Mouse (Mus musculus) embryonic facial prominence, embryonic 11.5 days (tissue): Measurements from ENCODE around the gene Mapk8ip3. TPM values are rescaled to one million over a fixed set of nuclear protein-coding genes. Genes with fewer than 3 reads are reported as not detected.

Experiments
- ATAC-seq: fragments of 200-750 bp; cut with Nextera tagmentation; replicated peaks from 2 replicates; pipeline ENCODE4 v1.8.0; 2017; ENCODE audit warnings: low read depth; ENCODE audit not compliant: insufficient number of reproducible peaks, low FRiP score, low TSS enrichment
- DNase-seq: peaks from one replicate; pipeline ENCODE4 v3.0.0-alpha.2; 2015; ENCODE audit warnings: low spot score
- H3K27ac ChIP-seq: fragments of 300-500 bp; sonication (generic); replicated peaks from 2 replicates; pipeline ENCODE4 v1.5.1; 2014; ENCODE audit warnings: mild to moderate bottlenecking, low read depth, low read length, control low read depth
- H3K27me3 ChIP-seq: fragments of 300-500 bp; sonication (generic); 2 replicates; pipeline ENCODE4 v1.6.1; 2014; ENCODE audit warnings: mild to moderate bottlenecking, low read length, moderate library complexity, mixed read lengths; ENCODE audit not compliant: control insufficient read depth, insufficient read depth
- H3K36me3 ChIP-seq: fragments of 300-500 bp; sonication (generic); replicated peaks from 2 replicates; pipeline ENCODE4 v1.6.1; 2014; ENCODE audit warnings: low read depth, mild to moderate bottlenecking, low read length, moderate library complexity, mixed read lengths; ENCODE audit not compliant: control insufficient read depth, insufficient read depth
- H3K4me1 ChIP-seq: fragments of 300-500 bp; sonication (generic); 2 replicates; pipeline ENCODE4 v1.6.1; 2014; ENCODE audit warnings: low read length, mixed read lengths; ENCODE audit not compliant: control insufficient read depth, insufficient read depth
- H3K4me2 ChIP-seq: fragments of 300-500 bp; sonication (generic); 2 replicates; pipeline ENCODE4 v1.6.1; 2014; ENCODE audit warnings: low read depth, mild to moderate bottlenecking, control low read depth, low read length, moderate library complexity
- H3K4me3 ChIP-seq: fragments of 300-500 bp; sonication (generic); 2 replicates; pipeline ENCODE4 v1.5.1; 2014; ENCODE audit warnings: low read depth, low read length, control low read depth
- H3K9ac ChIP-seq: fragments of 300-500 bp; sonication (generic); replicated peaks from 2 replicates; pipeline ENCODE4 v1.6.1; 2014; ENCODE audit warnings: mild to moderate bottlenecking, control low read depth, low read length
- H3K9me3 ChIP-seq: fragments of 300-500 bp; sonication (generic); replicated peaks from 2 replicates; pipeline ENCODE4 v1.6.1; 2016; ENCODE audit warnings: mild to moderate bottlenecking, low read length, inconsistent platforms, mixed read lengths; ENCODE audit not compliant: control insufficient read depth
- WGBS: fragments of 180-500 bp; shearing (Covaris S2); extraction: QIAGEN DNeasy Blood & Tissue Kit; methylation state at CpG from one replicate; pipeline ENCODE4 v1.1.7; 2014; 5-methylcytosine and 5-hydroxymethylcytosine counted together
- polyA plus RNA-seq: library from polyadenylated mRNA; unstranded; fragments of >200 nt; fragmentation: Nextera tagmentation; extraction: Ambion mirVana; gene quantifications from 2 replicates; pipeline ENCODE4 v1.2.1, GENCODE M21; 2014

Gene Mapk8ip3
- polyA plus RNA-seq, 1 experiment from 2014 or later, result 22.9 TPM

GRCm38 (mm10) chr17:24858967-24859366 lies 77.8 kb downstream of the Mapk8ip3 start:
- ATAC-seq, result no peak
- no peak overlapping the region for H3K4me3 ChIP-seq
- no peaks in the 10 kb centered on the region for H3K27me3 ChIP-seq
- no peak for DNase-seq
- peaks cover 3% of the 10 kb centered on the region for H3K36me3 ChIP-seq
- 86% methylated on average over 6 of the region's 6 CpGs for WGBS
- no peak overlapping the region for H3K4me2 ChIP-seq
- no peak overlapping the region for H3K27ac ChIP-seq
- no peak overlapping the region for H3K9ac ChIP-seq
- no peaks in the 10 kb centered on the region for H3K9me3 ChIP-seq
- no peaks in the 10 kb centered on the region for H3K4me1 ChIP-seq

GRCm38 (mm10) chr17:24857831-24858470 lies 78.8 kb downstream of the Mapk8ip3 start:
- no peaks in the 10 kb centered on the region for H3K4me1 ChIP-seq
- H3K27me3 ChIP-seq, result no peaks in the 10 kb centered on the region
- DNase-seq, result no peak
- 86% methylated on average over 8 of the region's 8 CpGs for WGBS
- no peak overlapping the region for H3K9ac ChIP-seq
- H3K4me2 ChIP-seq, result no peak overlapping the region
- H3K9me3 ChIP-seq, result no peaks in the 10 kb centered on the region
- H3K36me3 ChIP-seq, result peaks cover 3% of the 10 kb centered on the region
- no peak for ATAC-seq
- no peak overlapping the region for H3K27ac ChIP-seq
- H3K4me3 ChIP-seq, result no peak overlapping the region

GRCm38 (mm10) chr17:24856589-24856988 lies 80.2 kb downstream of the Mapk8ip3 start:
- Histone ChIP-seq H3K27ac (no peak overlapping the region), H3K36me3 (peaks cover 3% of the 10 kb centered on the region), H3K9ac (no peak overlapping the region), H3K4me1 (no peaks in the 10 kb centered on the region), H3K27me3 (no peaks in the 10 kb centered on the region), H3K4me3 (no peak overlapping the region), H3K4me2 (no peak overlapping the region), H3K9me3 (no peaks in the 10 kb centered on the region)
- 88% methylated on average over 13 of the region's 13 CpGs for WGBS
- DNase-seq (no peak), ATAC-seq (no peak)

- no peak overlapping the region for H3K27ac ChIP-seq
- no peak overlapping the region for H3K4me2 ChIP-seq
- no peak overlapping the region; the same call in 1 of the 2 replicates for H3K9ac ChIP-seq
- no peak overlapping the region for H3K4me3 ChIP-seq
- no peaks in the 10 kb centered on the region; the same call in 1 of the 2 replicates for H3K36me3 ChIP-seq
- no peak for ATAC-seq
- peaks cover 1% of the 10 kb centered on the region; the same call in 1 of the 2 replicates for H3K4me1 ChIP-seq
- no peaks in the 10 kb centered on the region for H3K9me3 ChIP-seq
- DNase-seq, result no peak
- WGBS, result 70% methylated on average over 3 of the region's 3 CpGs
- H3K27me3 ChIP-seq, result no peaks in the 10 kb centered on the region; the same call in 1 of the 2 replicates
Measured at GRCm38 (mm10) chr17:24855838-24856464, 80.8 kb downstream of the Mapk8ip3 start.

- DNase-seq (no peak), ATAC-seq (no peak)
- no peaks in the 10 kb centered on the region; the same call in 1 of the 2 replicates for H3K27me3 ChIP-seq
- H3K4me1 ChIP-seq, result peaks cover 3% of the 10 kb centered on the region; the same call in 1 of the 2 replicates
- no peaks in the 10 kb centered on the region for H3K9me3 ChIP-seq
- no peak overlapping the region for H3K27ac ChIP-seq
- 81% methylated on average over 10 of the region's 10 CpGs for WGBS
- no peaks in the 10 kb centered on the region for H3K36me3 ChIP-seq
- peak overlapping the region; percentile 80 for H3K4me3 ChIP-seq
- H3K4me2 ChIP-seq, result peak overlapping the region; percentile 94; the same call in 1 of the 2 replicates
- no peak overlapping the region for H3K9ac ChIP-seq
Measured at GRCm38 (mm10) chr17:24851381-24852125, 85.2 kb downstream of the Mapk8ip3 start.

GRCm38 (mm10) chr17:24850773-24851127 lies 86.0 kb downstream of the Mapk8ip3 start:
- ATAC-seq (no peak), DNase-seq (peak; percentile 3)
- Histone ChIP-seq H3K4me1 (peaks cover 3% of the 10 kb centered on the region; the same call in 1 of the 2 replicates), H3K4me2 (peak overlapping the region; percentile 94), H3K9ac (peak overlapping the region; percentile 57), H3K4me3 (peak overlapping the region; percentile 80), H3K27ac (no peak overlapping the region), H3K9me3 (no peaks in the 10 kb centered on the region), H3K36me3 (no peaks in the 10 kb centered on the region), H3K27me3 (no peaks in the 10 kb centered on the region; the same call in 1 of the 2 replicates)
- WGBS, result 1% methylated on average over 20 of the region's 20 CpGs

- ATAC-seq (peak; percentile 99), DNase-seq (peak; percentile 98)
- Histone ChIP-seq H3K4me3 (peak within 1 kb of the TSS; percentile 80), H3K27ac (peak within 1 kb of the TSS; percentile 72), H3K4me1 (peaks cover 3% of the 10 kb centered on the region; the same call in 1 of the 2 replicates), H3K9me3 (no peaks in the 10 kb centered on the region), H3K9ac (peak within 1 kb of the TSS; percentile 69), H3K36me3 (no peaks in the 10 kb centered on the region), H3K27me3 (no peaks in the 10 kb centered on the region; the same call in 1 of the 2 replicates), H3K4me2 (peak within 1 kb of the TSS; percentile 94)
- under 1% methylated on average over 58 of the region's 58 CpGs for WGBS
Measured at GRCm38 (mm10) chr17:24850065-24850772, 86.6 kb downstream of the Mapk8ip3 start, which contains the start of gene Fahd1. Gene Fahd1 (minus strand): TSS chr17:24850364.
